Mouse (Mus musculus): ENCODE results near the gene Xxylt1.

DNA sequence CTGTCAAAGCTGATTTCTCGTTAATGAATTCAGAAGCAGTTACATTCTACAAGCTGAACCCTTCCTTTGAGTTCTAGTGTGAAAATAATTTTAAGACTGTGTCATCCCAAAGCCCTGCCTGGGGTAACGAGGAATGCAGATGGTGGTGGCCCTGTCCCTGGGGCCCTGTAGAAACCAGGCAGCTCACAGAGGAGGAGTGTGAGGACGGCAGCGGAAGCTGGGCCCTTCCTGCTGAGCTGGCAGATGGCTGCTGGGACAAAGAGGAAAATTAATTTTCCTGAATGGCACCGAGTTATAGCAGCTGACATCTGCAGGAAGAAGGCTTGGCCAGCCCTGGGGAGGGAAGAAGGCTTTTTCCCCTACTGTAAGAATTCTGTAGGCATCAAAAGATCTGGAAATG, 88.7 kb downstream of the Xxylt1 start:
- no peak for TF ChIP-seq UBTF (IDR thresholded peaks at IDR 0.05; ENCODE audit: low read depth, low read length)
- TF ChIP-seq POLR2A (IDR thresholded peaks at IDR 0.05; ENCODE audit: low read depth, low read length) = no peak
- TF ChIP-seq CTCF (conservative IDR thresholded peaks at IDR 0.05 in 1 of 2, IDR thresholded peaks at IDR 0.05 in 1 of 2; ENCODE audit: low read depth in 2 of 2, low read length in 2 of 2) = no peak
- no peak for TF ChIP-seq ZKSCAN1 (IDR thresholded peaks at IDR 0.05; ENCODE audit: borderline replicate concordance, low read depth, low read length)
